Mouse (Mus musculus): ENCODE measurements around the gene Scd1.

DNA sequence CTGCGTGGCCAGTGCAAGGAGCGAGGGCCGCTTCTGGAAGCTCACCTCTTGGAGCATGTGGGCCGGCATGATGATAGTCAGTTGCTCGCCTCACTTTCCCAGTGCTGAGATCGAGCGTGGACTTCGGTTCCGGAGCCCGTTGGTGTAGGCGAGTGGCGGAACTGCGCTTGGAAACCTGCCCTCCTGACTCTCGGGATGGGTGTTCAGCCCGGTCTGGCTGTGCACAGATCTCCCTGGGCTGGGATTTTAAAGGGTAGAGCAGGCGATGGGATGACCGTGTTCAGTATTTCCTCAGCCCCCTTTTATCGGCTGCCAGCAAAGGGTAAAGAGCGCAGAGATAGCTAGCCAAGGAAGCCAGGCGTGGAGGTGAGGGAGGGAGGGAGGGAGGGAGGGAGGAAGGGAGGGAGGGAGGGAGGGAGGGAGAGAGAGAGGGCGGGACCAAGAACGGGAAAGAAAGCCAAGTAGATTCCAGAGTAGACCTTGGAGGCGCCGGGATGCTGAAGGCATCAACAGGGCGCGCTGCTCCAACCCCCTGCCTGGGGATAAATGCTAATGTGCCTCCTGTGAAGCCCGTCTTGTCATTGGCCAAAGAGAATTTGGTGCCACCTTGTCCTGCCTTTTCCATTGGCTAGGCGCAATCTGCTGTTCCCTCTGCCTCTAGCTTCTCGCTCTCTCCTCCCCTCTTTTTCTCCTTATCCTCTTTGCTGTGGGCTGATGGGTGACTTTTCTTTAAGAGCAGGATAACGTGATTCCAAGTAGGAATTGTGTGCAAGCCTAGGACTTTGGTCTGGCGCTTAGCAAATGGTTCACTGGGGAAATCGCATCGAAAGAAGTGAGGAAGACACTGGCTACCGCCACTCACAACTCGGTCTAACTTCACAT, at the start of gene Scd1:
- no peak for TF ChIP-seq CTCF (conservative IDR thresholded peaks at IDR 0.05; ENCODE audit: low read length)
- TF ChIP-seq NANOG (IDR thresholded peaks at IDR 0.05; ENCODE audit: borderline replicate concordance, low read length), result no peak

Data from E14TG2a.4 (cell line).